Mouse (Mus musculus) frontal cortex, adult (tissue): ENCODE results near the gene Tgif1.
A peak's percentile ranks its signal among the peaks of the same experiment; 100 is the strongest.

ENCODE experiments used
- ATAC-seq: cut with Nextera tagmentation; 2 replicates; pipeline ENCODE4 v1.9.2; 2017; ENCODE audit warnings: mild to moderate bottlenecking, moderate library complexity, mixed read lengths; ENCODE audit not compliant: low TSS enrichment

Tgif1 gene

GRCm38 (mm10) chr17:70866029-70866428 is 12.7 kb upstream of the Tgif1 start:
- no peak for ATAC-seq

GRCm38 (mm10) chr17:70865060-70865604 is 11.8 kb upstream of the Tgif1 start:
- ATAC-seq = no peak

- no peak for ATAC-seq
These were observed 11.3 kb upstream of the Tgif1 start for GRCm38 (mm10) chr17:70864645-70865044.

- ATAC-seq = no peak
These were observed 10.8 kb upstream of the Tgif1 start for GRCm38 (mm10) chr17:70864117-70864516.

- ATAC-seq = no peak
These were observed 5.5 kb upstream of the Tgif1 start for GRCm38 (mm10) chr17:70858814-70859213.

- no peak for ATAC-seq
These were observed 3.6 kb upstream of the Tgif1 start for GRCm38 (mm10) chr17:70856871-70857415.

- no peak for ATAC-seq
These were observed 675 bp upstream of the Tgif1 start for GRCm38 (mm10) chr17:70854021-70854420.

GRCm38 (mm10) chr17:70852686-70853386 is 510 bp downstream of the Tgif1 start:
- peak; percentile 78 for ATAC-seq

- no peak for ATAC-seq
These were observed 1.2 kb downstream of the Tgif1 start for GRCm38 (mm10) chr17:70852011-70852685.

- no peak for ATAC-seq
These were observed 2.1 kb downstream of the Tgif1 start for GRCm38 (mm10) chr17:70850996-70851991.

- no peak for ATAC-seq
These were observed 2.9 kb downstream of the Tgif1 start for GRCm38 (mm10) chr17:70850233-70850995.

- ATAC-seq = no peak
These were observed 3.7 kb downstream of the Tgif1 start for GRCm38 (mm10) chr17:70849399-70850232.

- no peak for ATAC-seq
These were observed 4.6 kb downstream of the Tgif1 start for GRCm38 (mm10) chr17:70848511-70849398.

GRCm38 (mm10) chr17:70847751-70848510 is 5.4 kb downstream of the Tgif1 start:
- ATAC-seq = no peak

GRCm38 (mm10) chr17:70847086-70847485 is 6.3 kb downstream of the Tgif1 start:
- ATAC-seq = no peak

GRCm38 (mm10) chr17:70846111-70846644 is 7.2 kb downstream of the Tgif1 start:
- ATAC-seq = no peak

GRCm38 (mm10) chr17:70845543-70845942 is 7.8 kb downstream of the Tgif1 start:
- ATAC-seq = no peak

- no peak for ATAC-seq
These were observed 8.4 kb downstream of the Tgif1 start for GRCm38 (mm10) chr17:70844971-70845370.
